Mouse (Mus musculus): ENCODE data around the gene Il12b.

- TF ChIP-seq EP300 (IDR thresholded peaks at IDR 0.05; ENCODE audit: low read depth in 1 of 2, low read length in 2 of 2) = no peak
- TF ChIP-seq E2F4 (IDR thresholded peaks at IDR 0.05; ENCODE audit: borderline replicate concordance, low read depth, low read length) = no peak
- no peak for TF ChIP-seq HCFC1 (IDR thresholded peaks at IDR 0.05; ENCODE audit: low read depth, low read length)
- TF ChIP-seq GATA1 (IDR thresholded peaks at IDR 0.05; ENCODE audit: low read depth, low read length) = no peak
- no peak for TF ChIP-seq CTCF (IDR thresholded peaks at IDR 0.05 in 2 of 3, conservative IDR thresholded peaks at IDR 0.05 in 1 of 3; ENCODE audit: control insufficient read depth in 1 of 3, insufficient read depth in 1 of 3, low read depth in 2 of 3, low read length in 3 of 3, poor library complexity in 1 of 3, severe bottlenecking in 1 of 3)
- no peak for TF ChIP-seq POLR2A (IDR thresholded peaks at IDR 0.05; ENCODE audit: control insufficient read depth in 1 of 2, insufficient read depth in 1 of 2, low read depth in 1 of 2, low read length in 2 of 2, poor library complexity in 1 of 2)
- no peak for TF ChIP-seq NELFE (IDR thresholded peaks at IDR 0.05; ENCODE audit: low read depth, low read length)
- no peak for TF ChIP-seq JUND (IDR thresholded peaks at IDR 0.05; ENCODE audit: low read depth, low read length)
- no peak for TF ChIP-seq POLR2AphosphoS2 (IDR thresholded peaks at IDR 0.05; ENCODE audit: low read length)
- no peak for TF ChIP-seq ZC3H11A (IDR thresholded peaks at IDR 0.05; ENCODE audit: low read depth, low read length)
- no peak for TF ChIP-seq ZMIZ1 (IDR thresholded peaks at IDR 0.05; ENCODE audit: low read depth, low read length)
- no peak for TF ChIP-seq ZKSCAN1 (IDR thresholded peaks at IDR 0.05; ENCODE audit: low read depth, low read length)
Observed at GRCm38 (mm10) chr11:44425006-44425405, 25.1 kb downstream of the Il12b start.

All from MEL (cell line).